Mouse (Mus musculus) CH12.LX (cell line): Measurements from ENCODE around the gene Mamdc4.

Experiments
- EP300 ChIP-seq: IDR thresholded peaks from 2 replicates; pipeline ENCODE4 v1.6.1; 2011; ENCODE audit warnings: low read length, improper control_type of control experiment
- NELFE ChIP-seq: IDR thresholded peaks from 2 replicates; pipeline ENCODE4 v1.6.1; 2011; ENCODE audit warnings: low read depth, low read length, improper control_type of control experiment
- SIN3A ChIP-seq: IDR thresholded peaks from 2 replicates; pipeline ENCODE4 v1.6.1; 2012; ENCODE audit warnings: low read length, improper control_type of control experiment, inconsistent platforms

DNA sequence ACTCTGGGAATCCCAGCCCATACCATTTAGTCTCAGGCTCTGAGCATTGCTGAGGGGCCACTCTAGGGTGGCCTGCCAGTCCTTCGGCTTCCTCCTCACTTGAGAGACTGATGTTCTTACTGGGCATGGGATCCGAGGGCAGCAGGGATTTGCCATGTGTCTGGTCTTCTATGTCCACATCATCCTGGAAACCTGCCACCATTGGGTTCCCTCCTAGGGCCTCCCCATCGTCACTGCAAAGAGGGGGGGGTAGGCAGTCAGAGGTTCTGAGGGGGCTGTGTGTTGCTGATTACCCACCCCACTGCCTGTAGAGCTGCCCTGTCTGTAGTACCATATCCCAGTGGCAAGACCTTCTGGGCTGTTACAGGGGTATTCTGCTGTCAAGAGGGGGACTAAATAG lies 11.0 kb upstream of the Mamdc4 start:
- TF ChIP-seq SIN3A, result no peak
- no peak for TF ChIP-seq NELFE
- TF ChIP-seq EP300, result no peak
